Mouse (Mus musculus) kidney, adult 2 months (tissue): ENCODE measurements at regions not wholly inside any gene's neighbourhood (a gene's known extent, or its start where the extent isn't known, plus 50 kb on each side); places are given as distances from the start of the nearest gene placed in this dataset.
A peak's percentile ranks its signal among the peaks of the same experiment; 100 is the strongest.

Experiments used
- DNase-seq: peaks from one replicate; pipeline ENCODE4 v3.0.0; 2021
- H3K27ac ChIP-seq: fragments of 200-500 bp; 2 replicates; pipeline ENCODE4 v1.5.1; 2012; ENCODE audit warnings: low read depth, low read length, control low read depth, inconsistent platforms; ENCODE audit not compliant: insufficient read depth
- H3K27me3 ChIP-seq: fragments of 200-500 bp; replicated peaks from 2 replicates; pipeline ENCODE4 v1.6.1; 2012; ENCODE audit warnings: mild to moderate bottlenecking, moderate library complexity, low read length, inconsistent platforms; ENCODE audit not compliant: control insufficient read depth, insufficient read depth
- H3K36me3 ChIP-seq: fragments of 200-500 bp; 2 replicates; pipeline ENCODE4 v1.6.1; 2012; ENCODE audit warnings: mild to moderate bottlenecking, moderate library complexity, low read length, inconsistent platforms; ENCODE audit not compliant: control insufficient read depth, insufficient read depth
- H3K4me1 ChIP-seq: fragments of 200-500 bp; 2 replicates; pipeline ENCODE4 v1.6.1; 2011; ENCODE audit warnings: low read length; ENCODE audit not compliant: control insufficient read depth, insufficient read depth
- H3K4me3 ChIP-seq: fragments of 200-500 bp; 2 replicates; pipeline ENCODE4 v1.5.1; 2011; ENCODE audit warnings: mild to moderate bottlenecking, low read depth, low read length, control low read depth; ENCODE audit not compliant: insufficient read depth
- CTCF ChIP-seq: fragments of 200-500 bp; conservative IDR thresholded peaks from 2 replicates; pipeline ENCODE4 v1.5.1; 2011; ENCODE audit warnings: low read depth, mild to moderate bottlenecking, control low read depth, low read length, moderate library complexity, mixed read lengths; ENCODE audit not compliant: insufficient read depth, insufficient read length
- POLR2A ChIP-seq: fragments of 200-500 bp; IDR thresholded peaks from one replicate; pipeline ENCODE4 v1.6.1; 2011; ENCODE audit warnings: low read depth, low read length, control low read depth
- WGBS: fragments of 180-500 bp; shearing (Covaris S2); methylation state at CpG from one replicate; pipeline ENCODE4 v1.1.7; 2018; 5-methylcytosine and 5-hydroxymethylcytosine counted together

GRCm38 (mm10) chrX:12219474-12219873 is 59.3 kb upstream of the Bcor start:
- Histone ChIP-seq H3K36me3 (no peaks in the 10 kb centered on the region), H3K4me3 (no peak overlapping the region), H3K27ac (no peak overlapping the region), H3K4me1 (no peaks in the 10 kb centered on the region), H3K27me3 (no peaks in the 10 kb centered on the region)
- TF ChIP-seq POLR2A, result no peak
- no peak for TF ChIP-seq CTCF
- WGBS, result 68% methylated on average over 8 of the region's 8 CpGs
- no peak for DNase-seq

- 95% methylated on average over 4 of the region's 4 CpGs for WGBS
- Histone ChIP-seq H3K4me1 (no peaks in the 10 kb centered on the region), H3K4me3 (no peak overlapping the region), H3K27me3 (no peaks in the 10 kb centered on the region), H3K27ac (no peak overlapping the region), H3K36me3 (no peaks in the 10 kb centered on the region)
- no peak for DNase-seq
- TF ChIP-seq POLR2A (no peak), CTCF (no peak)
These were observed 64.2 kb upstream of the Bcor start for GRCm38 (mm10) chrX:12224314-12224713.

- TF ChIP-seq CTCF, result no peak
- no peak for TF ChIP-seq POLR2A
- H3K4me3 ChIP-seq, result no peak overlapping the region
- no peaks in the 10 kb centered on the region for H3K27me3 ChIP-seq
- no peaks in the 10 kb centered on the region for H3K36me3 ChIP-seq
- no peak overlapping the region for H3K27ac ChIP-seq
- DNase-seq, result no peak
- H3K4me1 ChIP-seq, result no peaks in the 10 kb centered on the region
- 12% methylated on average over 17 of the region's 19 CpGs for WGBS
These were observed 65.1 kb upstream of the Bcor start for GRCm38 (mm10) chrX:12225116-12225891.

GRCm38 (mm10) chrX:12225892-12226206 is 65.7 kb upstream of the Bcor start:
- no peak for DNase-seq
- no peak overlapping the region for H3K27ac ChIP-seq
- TF ChIP-seq CTCF (no peak), POLR2A (no peak)
- H3K27me3 ChIP-seq, result no peaks in the 10 kb centered on the region
- H3K4me1 ChIP-seq, result no peaks in the 10 kb centered on the region
- no peaks in the 10 kb centered on the region for H3K36me3 ChIP-seq
- 26% methylated on average over 3 of the region's 3 CpGs for WGBS
- H3K4me3 ChIP-seq, result no peak overlapping the region

- WGBS, result 49% methylated on average over 4 of the region's 4 CpGs
- DNase-seq, result peak; percentile 67
These were observed 80.4 kb upstream of the Bcor start for GRCm38 (mm10) chrX:12240505-12241011.

GRCm38 (mm10) chrX:12241751-12242150 is 81.6 kb upstream of the Bcor start:
- no peak overlapping the region for H3K27ac ChIP-seq
- no peaks in the 10 kb centered on the region for H3K36me3 ChIP-seq
- H3K4me3 ChIP-seq, result no peak overlapping the region
- 50% methylated on average over 4 of the region's 4 CpGs for WGBS
- peaks cover 3% of the 10 kb centered on the region; the same call in 1 of the 2 replicates for H3K4me1 ChIP-seq
- no peaks in the 10 kb centered on the region for H3K27me3 ChIP-seq
- peak; percentile 24 for DNase-seq
- TF ChIP-seq POLR2A, result no peak
- no peak for TF ChIP-seq CTCF

More at GRCm38 (mm10) chrX:12240505-12241011, 80.4 kb upstream of the Bcor start:
- no peaks in the 10 kb centered on the region for H3K36me3 ChIP-seq
- H3K4me3 ChIP-seq, result no peak overlapping the region
- no peak for TF ChIP-seq CTCF
- H3K27ac ChIP-seq, result no peak overlapping the region
- H3K4me1 ChIP-seq, result peaks cover 3% of the 10 kb centered on the region; the same call in 1 of the 2 replicates
- no peaks in the 10 kb centered on the region for H3K27me3 ChIP-seq

GRCm38 (mm10) chrX:12249071-12249470 is 88.9 kb upstream of the Bcor start:
- TF ChIP-seq POLR2A (no peak), CTCF (no peak)
- Histone ChIP-seq H3K27ac (no peak overlapping the region), H3K27me3 (no peaks in the 10 kb centered on the region), H3K36me3 (no peaks in the 10 kb centered on the region), H3K4me1 (no peaks in the 10 kb centered on the region; the same call in 1 of the 2 replicates), H3K4me3 (no peak overlapping the region)
- WGBS, result 33% methylated on average over 4 of the region's 4 CpGs
- peak; percentile 44 for DNase-seq
